Mouse (Mus musculus) MEL (cell line): Measurements from ENCODE around the gene Gm42417. TPM values are rescaled to one million over a fixed set of nuclear protein-coding genes. Genes with fewer than 3 reads are reported as not detected.
A peak's percentile ranks its signal among the peaks of the same experiment; 100 is the strongest.

Experiments
- DNase-seq: peaks from one replicate; pipeline ENCODE4 v3.0.0; 2011; ENCODE audit warnings: low read depth, low spot score
- H3K27ac ChIP-seq: 2 replicates; pipeline ENCODE4 v1.5.1; 2012; ENCODE audit warnings: low read depth, mild to moderate bottlenecking, control low read depth, low read length, moderate library complexity; ENCODE audit not compliant: control insufficient read depth
- H3K27me3 ChIP-seq, 2 experiments: fragments of 150-350 bp in 1 of 2; sonication (generic) in 1 of 2; 2 replicates each; pipeline ENCODE4 v1.6.1; 2012; ENCODE audit warnings: low read length in 2 of 2, mild to moderate bottlenecking in 2 of 2, improper control_type of control experiment in 1 of 2, moderate library complexity in 1 of 2; ENCODE audit not compliant: insufficient read depth in 2 of 2, control insufficient read depth in 1 of 2
- H3K36me3 ChIP-seq, 2 experiments: 2 replicates each; pipeline ENCODE4 v1.6.1; 2012 to 2014; ENCODE audit warnings: low read length in 2 of 2, improper control_type of control experiment in 1 of 2, inconsistent platforms in 1 of 2, mild to moderate bottlenecking in 1 of 2; ENCODE audit not compliant: insufficient read depth in 2 of 2, control insufficient read depth in 1 of 2
- H3K4me1 ChIP-seq, 2 experiments: fragments of 150-350 bp in 1 of 2; sonication (generic) in 1 of 2; 2 replicates each; pipeline ENCODE4 v1.6.1; 2012; ENCODE audit warnings: low read length in 2 of 2, improper control_type of control experiment in 1 of 2, mild to moderate bottlenecking in 1 of 2; ENCODE audit not compliant: insufficient read depth in 2 of 2, control insufficient read depth in 1 of 2
- H3K4me3 ChIP-seq, 2 experiments: fragments of 150-350 bp in 1 of 2; sonication (generic) in 1 of 2; 2 replicates each; pipeline ENCODE4 v1.5.1; 2012; ENCODE audit warnings: low read depth in 2 of 2, low read length in 2 of 2, mild to moderate bottlenecking in 2 of 2, moderate library complexity in 2 of 2, control low read depth in 1 of 2, improper control_type of control experiment in 1 of 2; ENCODE audit not compliant: control insufficient read depth in 1 of 2, insufficient read depth in 1 of 2
- H3K79me2 ChIP-seq: 2 replicates; pipeline ENCODE4 v1.6.1; 2012; ENCODE audit warnings: mild to moderate bottlenecking, low read length, moderate library complexity; ENCODE audit not compliant: control insufficient read depth, poor library complexity, insufficient read depth
- H3K9ac ChIP-seq: 2 replicates; pipeline ENCODE4 v1.6.1; 2012; ENCODE audit warnings: low read depth, mild to moderate bottlenecking, control low read depth, low read length, moderate library complexity; ENCODE audit not compliant: control insufficient read depth, poor library complexity, severe bottlenecking
- H3K9me3 ChIP-seq: fragments of 150-350 bp; sonication (generic); replicated peaks from 2 replicates; pipeline ENCODE4 v1.6.1; 2012; ENCODE audit warnings: mild to moderate bottlenecking, low read length, improper control_type of control experiment, moderate library complexity; ENCODE audit not compliant: insufficient read depth
- BHLHE40 ChIP-seq: IDR thresholded peaks from 2 replicates; pipeline ENCODE4 v1.6.1; 2012; ENCODE audit warnings: low read depth, mild to moderate bottlenecking, inconsistent platforms, low read length, improper control_type of control experiment, borderline replicate concordance
- CHD2 ChIP-seq: IDR thresholded peaks from 2 replicates; pipeline ENCODE4 v1.6.1; 2011; ENCODE audit warnings: low read length, improper control_type of control experiment
- CTCF ChIP-seq, 3 experiments: IDR thresholded peaks in 2 of 3; conservative IDR thresholded peaks in 1 of 3; 2 replicates each; pipeline ENCODE4 v1.5.1; 2011 to 2012; ENCODE audit warnings: low read length in 3 of 3, low read depth in 2 of 3, mild to moderate bottlenecking in 2 of 3, improper control_type of control experiment in 1 of 3, inconsistent platforms in 1 of 3, mixed read lengths in 1 of 3, moderate library complexity in 1 of 3; ENCODE audit not compliant: control insufficient read depth in 1 of 3, insufficient read depth in 1 of 3, poor library complexity in 1 of 3, severe bottlenecking in 1 of 3
- E2F4 ChIP-seq: IDR thresholded peaks from 2 replicates; pipeline ENCODE4 v1.6.1; 2011; ENCODE audit warnings: low read depth, low read length, improper control_type of control experiment, borderline replicate concordance
- ELF1 ChIP-seq: IDR thresholded peaks from 2 replicates; pipeline ENCODE4 v1.6.1; 2014; ENCODE audit warnings: low read depth, mild to moderate bottlenecking, inconsistent platforms, low read length, improper control_type of control experiment, moderate library complexity
- GATA1 ChIP-seq: IDR thresholded peaks from 2 replicates; pipeline ENCODE4 v1.6.1; 2011; ENCODE audit warnings: low read depth, low read length, improper control_type of control experiment
- HCFC1 ChIP-seq: IDR thresholded peaks from 2 replicates; pipeline ENCODE4 v1.6.1; 2012; ENCODE audit warnings: low read depth, mild to moderate bottlenecking, inconsistent platforms, low read length, improper control_type of control experiment, moderate library complexity
- JUND ChIP-seq: IDR thresholded peaks from 2 replicates; pipeline ENCODE4 v1.6.1; 2011; ENCODE audit warnings: low read depth, mild to moderate bottlenecking, improper control_type of control experiment, low read length
- MAFK ChIP-seq: IDR thresholded peaks from 2 replicates; pipeline ENCODE4 v1.6.1; 2011; ENCODE audit warnings: low read depth, mild to moderate bottlenecking, low read length, improper control_type of control experiment, borderline replicate concordance
- MAX ChIP-seq: IDR thresholded peaks from 2 replicates; pipeline ENCODE4 v1.6.1; 2011; ENCODE audit warnings: low read length, improper control_type of control experiment
- MAZ ChIP-seq: IDR thresholded peaks from 2 replicates; pipeline ENCODE4 v1.6.1; 2012; ENCODE audit warnings: low read depth, mild to moderate bottlenecking, inconsistent platforms, low read length, improper control_type of control experiment
- MEF2A ChIP-seq: IDR thresholded peaks from 2 replicates; pipeline ENCODE4 v1.6.1; 2014; ENCODE audit warnings: low read depth, mild to moderate bottlenecking, inconsistent platforms, low read length, improper control_type of control experiment; ENCODE audit not compliant: poor library complexity, insufficient replicate concordance, severe bottlenecking; ENCODE audit errors: extremely low read depth
- MXI1 ChIP-seq: IDR thresholded peaks from 2 replicates; pipeline ENCODE4 v1.6.1; 2011; ENCODE audit warnings: mild to moderate bottlenecking, low read depth, low read length, improper control_type of control experiment
- MYB ChIP-seq: IDR thresholded peaks from 2 replicates; pipeline ENCODE4 v1.6.1; 2011; ENCODE audit warnings: mild to moderate bottlenecking, low read depth, low read length, improper control_type of control experiment
- MYC ChIP-seq: IDR thresholded peaks from 2 replicates; pipeline ENCODE4 v1.6.1; 2011; ENCODE audit warnings: low read depth, mild to moderate bottlenecking, low read length, improper control_type of control experiment, moderate library complexity
- POLR2AphosphoS2 ChIP-seq: IDR thresholded peaks from 2 replicates; pipeline ENCODE4 v1.6.1; 2011; ENCODE audit warnings: low read length, improper control_type of control experiment
- POLR2AphosphoS5 ChIP-seq: IDR thresholded peaks from 2 replicates; pipeline ENCODE4 v1.6.1; 2012; ENCODE audit warnings: low read depth, borderline replicate concordance, mild to moderate bottlenecking, inconsistent platforms, low read length, moderate library complexity, mixed read lengths
- RCOR1 ChIP-seq: IDR thresholded peaks from 2 replicates; pipeline ENCODE4 v1.6.1; 2012; ENCODE audit warnings: low read depth, mild to moderate bottlenecking, inconsistent platforms, low read length, improper control_type of control experiment
- SIN3A ChIP-seq: IDR thresholded peaks from 2 replicates; pipeline ENCODE4 v1.6.1; 2012; ENCODE audit warnings: low read length, improper control_type of control experiment, inconsistent platforms
- SMC3 ChIP-seq: IDR thresholded peaks from 2 replicates; pipeline ENCODE4 v1.6.1; 2011; ENCODE audit warnings: low read depth, low read length, improper control_type of control experiment
- TBP ChIP-seq: IDR thresholded peaks from 2 replicates; pipeline ENCODE4 v1.8.0; 2011; ENCODE audit warnings: low read depth, low read length, improper control_type of control experiment
- TCF12 ChIP-seq: IDR thresholded peaks from 2 replicates; pipeline ENCODE4 v1.6.1; 2014; ENCODE audit warnings: low read depth, mild to moderate bottlenecking, inconsistent platforms, low read length, improper control_type of control experiment, moderate library complexity
- USF2 ChIP-seq, 2 experiments: IDR thresholded peaks; 2 replicates each; pipeline ENCODE4 v1.6.1; 2011 to 2012; ENCODE audit warnings: improper control_type of control experiment in 2 of 2, low read length in 2 of 2, borderline replicate concordance in 1 of 2, inconsistent platforms in 1 of 2, low read depth in 1 of 2, mild to moderate bottlenecking in 1 of 2; ENCODE audit not compliant: insufficient read depth in 1 of 2
- ZC3H11A ChIP-seq: IDR thresholded peaks from 2 replicates; pipeline ENCODE4 v1.6.1; 2012; ENCODE audit warnings: low read depth, mild to moderate bottlenecking, inconsistent platforms, low read length, improper control_type of control experiment
- ZKSCAN1 ChIP-seq: IDR thresholded peaks from 2 replicates; pipeline ENCODE4 v1.6.1; 2012; ENCODE audit warnings: low read depth, mild to moderate bottlenecking, inconsistent platforms, low read length, improper control_type of control experiment, moderate library complexity
- ZNF384 ChIP-seq: IDR thresholded peaks from 2 replicates; pipeline ENCODE4 v1.6.1; 2012; ENCODE audit warnings: low read depth, mild to moderate bottlenecking, inconsistent platforms, low read length, improper control_type of control experiment
- polyA plus RNA-seq, 2 experiments: library from polyadenylated mRNA; stranded (reverse) in 1 of 2; unstranded in 1 of 2; fragments of >175 nt in 1 of 2; fragments of >200 nt in 1 of 2; gene quantifications; 2 replicates each; pipeline versions ENCODE4 v1.2.1 to v1.2.4; 2012; ENCODE audit warnings: low replicate concordance in 2 of 2, low read depth in 1 of 2; ENCODE audit not compliant: insufficient read length in 2 of 2, insufficient read depth in 1 of 2, missing spikeins in 1 of 2
- total RNA-seq: library from RNA; depleted of rRNA; stranded (reverse); fragments of 300-350 nt; gene quantifications from 2 replicates; pipeline ENCODE4 v1.2.3, GENCODE M21; 2012

The Gm42417 gene
- total and polyA plus RNA-seq, 3 experiments: 0.74 TPM; not detected in 2

DNA sequence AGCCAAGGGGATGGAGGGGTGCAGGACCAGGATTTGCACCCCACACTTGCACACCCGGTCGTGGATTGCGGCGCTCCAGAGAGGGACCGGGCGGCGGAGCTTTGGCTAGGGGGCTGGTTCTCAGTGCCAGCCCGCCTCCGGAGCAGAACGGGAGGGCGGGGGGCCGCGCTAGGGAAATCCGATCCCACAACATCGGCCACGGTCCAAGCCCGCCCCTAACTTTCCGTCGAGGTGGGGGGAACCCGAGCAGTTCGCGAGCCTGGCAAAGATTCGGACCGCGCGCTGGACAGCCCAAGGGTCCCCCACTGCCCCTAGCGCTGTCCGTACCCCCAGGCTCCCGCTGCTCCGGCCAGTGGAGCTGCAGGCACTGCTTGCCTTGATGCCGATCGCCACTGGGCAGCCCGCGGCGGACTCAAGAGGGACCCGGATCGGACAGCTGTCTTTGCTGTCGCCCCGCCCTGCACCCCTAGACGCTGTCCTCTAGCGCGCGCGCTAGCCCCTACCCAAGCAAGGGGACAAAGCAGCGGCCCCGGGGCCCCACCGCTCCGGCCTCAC lies 18.3 kb upstream of the Gm42417 start (continued):
- TF ChIP-seq ZC3H11A: no peak

DNA sequence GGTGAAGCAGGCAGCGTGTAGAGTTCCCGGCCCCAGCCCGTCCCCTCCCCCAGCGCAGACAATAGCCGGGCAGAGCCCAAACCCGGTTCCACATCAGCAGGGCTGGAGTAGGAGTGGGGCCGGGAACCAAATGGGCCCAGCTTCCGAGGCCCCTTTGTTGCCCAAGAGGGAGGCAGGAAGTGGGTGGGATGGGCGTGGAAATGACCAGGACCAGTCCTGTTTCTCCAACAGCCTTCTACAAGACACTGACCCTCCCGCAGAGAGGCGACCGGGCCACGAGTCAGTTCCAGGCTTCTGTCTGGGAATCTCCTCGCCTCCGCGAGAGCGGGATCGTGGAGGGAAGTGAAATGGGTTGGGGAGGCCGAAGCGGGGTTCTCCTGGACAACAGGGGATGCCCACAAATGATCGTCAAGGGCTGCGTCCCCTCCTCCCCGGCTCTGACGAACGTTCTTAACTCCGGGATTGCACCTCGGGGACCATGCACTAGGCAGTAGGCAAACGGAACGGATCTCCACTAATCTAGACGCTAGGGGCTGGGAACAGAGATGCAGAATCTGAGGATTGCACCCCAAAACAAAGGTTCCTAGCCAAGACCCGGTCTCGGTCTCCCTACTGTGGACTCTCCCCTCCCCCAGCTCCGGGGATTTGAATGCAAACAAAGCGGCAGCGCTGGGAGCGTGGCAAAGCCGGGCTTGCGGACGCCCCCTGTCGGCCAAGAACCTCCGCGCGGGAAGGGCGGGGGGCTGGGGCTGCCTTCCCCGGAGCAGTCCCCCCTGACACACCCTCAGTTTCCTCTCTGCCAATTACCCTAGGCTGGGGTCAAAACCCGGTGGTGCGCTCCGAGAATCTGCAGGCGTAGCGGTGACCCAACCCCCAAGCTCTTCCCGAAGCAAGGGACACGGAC lies 17.6 kb upstream of the Gm42417 start:
- Histone ChIP-seq H3K4me3 (peak overlapping the region; percentile 70 to 78), H3K4me1 (peaks cover 0 to 2% of the 10 kb centered on the region in 2 experiments; a peak in 2 of 4 replicates), H3K9me3 (no peaks in the 10 kb centered on the region), H3K27me3 (peaks cover 13% of the 10 kb centered on the region in 2 experiments), H3K79me2 (no peaks in the 10 kb centered on the region; the same call in 1 of the 2 replicates), H3K36me3 (no peaks in the 10 kb centered on the region), H3K9ac (peak overlapping the region; percentile 80), H3K27ac (no peak overlapping the region)
- DNase-seq: peak; percentile 83
- peak; percentile 73; the same call in 1 of the 2 replicates for TF ChIP-seq MXI1
- peak; percentile 55 to 93 (median 74) for TF ChIP-seq CTCF (IDR thresholded peaks at IDR 0.05 in 2 of 3, conservative IDR thresholded peaks at IDR 0.05 in 1 of 3; ENCODE audit: control insufficient read depth in 1 of 3, insufficient read depth in 1 of 3, low read depth in 2 of 3, low read length in 3 of 3, poor library complexity in 1 of 3, severe bottlenecking in 1 of 3)
- TF ChIP-seq TBP: 0 out of 2 replicates have a peak, but pooled peaks have one; percentile 15
- peak; percentile 76 for TF ChIP-seq CHD2
- peak; percentile 48 for TF ChIP-seq HCFC1
- TF ChIP-seq TCF12: peak; percentile 24; the same call in 1 of the 2 replicates
- no peak for TF ChIP-seq JUND
- 0 out of 2 replicates have a peak, but pooled peaks have one; percentile 28 for TF ChIP-seq MYC
- peak; percentile 47 for TF ChIP-seq SIN3A
- peak; percentile 29 for TF ChIP-seq MAX
- TF ChIP-seq ZC3H11A: no peak
- peak; percentile 97 for TF ChIP-seq MAZ
- TF ChIP-seq SMC3: peak; percentile 7; the same call in 1 of the 2 replicates
- TF ChIP-seq ELF1: no peak

DNA sequence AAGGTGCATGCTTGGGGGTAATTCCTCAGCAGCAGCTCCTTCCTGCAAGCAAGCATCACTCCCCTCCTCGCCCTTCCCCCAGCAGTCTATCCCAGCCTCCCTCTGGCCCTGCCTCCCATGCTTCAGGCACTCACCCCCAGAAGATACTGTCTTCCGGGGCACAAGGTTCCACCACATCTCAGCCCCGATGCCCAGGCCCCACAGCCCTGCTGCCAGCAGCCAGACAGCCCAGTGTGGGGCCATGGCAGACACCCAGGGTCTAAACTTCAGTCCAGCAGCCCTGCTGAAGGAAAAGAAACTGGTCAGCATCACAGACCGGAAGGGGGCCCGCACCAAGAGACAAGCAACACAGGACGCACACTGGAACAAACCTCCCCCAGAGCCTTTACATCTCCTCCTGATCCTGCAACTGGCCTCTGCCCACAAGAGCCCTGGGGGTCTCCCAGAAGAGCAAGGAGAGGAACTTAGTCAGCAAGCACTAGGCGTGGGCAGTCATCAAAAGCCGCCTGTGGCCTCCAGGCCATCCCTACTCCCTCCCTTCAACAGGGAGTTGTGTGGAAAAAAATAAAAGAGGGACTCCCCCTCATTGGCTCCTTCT lies 16.7 kb upstream of the Gm42417 start:
- no peaks in the 10 kb centered on the region; the same call in 1 of the 2 replicates for H3K79me2 ChIP-seq
- H3K4me3 ChIP-seq: peak overlapping the region; percentile 70 to 78
- H3K36me3 ChIP-seq: no peaks in the 10 kb centered on the region
- H3K9me3 ChIP-seq: no peaks in the 10 kb centered on the region
- peak overlapping the region; percentile 80 for H3K9ac ChIP-seq
- H3K27me3 ChIP-seq: peaks cover 13% of the 10 kb centered on the region in 2 experiments
- peak; percentile 16 for DNase-seq
- H3K27ac ChIP-seq: no peak overlapping the region
- H3K4me1 ChIP-seq: no peaks in the 10 kb centered on the region; a peak in 1 of 4 replicates
- no peak for TF ChIP-seq ELF1
- no peak for TF ChIP-seq POLR2AphosphoS5
- TF ChIP-seq MYB: no peak
- no peak for TF ChIP-seq ZKSCAN1
- no peak for TF ChIP-seq E2F4
- TF ChIP-seq POLR2AphosphoS2: no peak
- TF ChIP-seq BHLHE40: no peak
- TF ChIP-seq SMC3: no peak
- no peak for TF ChIP-seq MAFK
- TF ChIP-seq CHD2: no peak
- no peak for TF ChIP-seq RCOR1
- no peak for TF ChIP-seq MEF2A
- no peak for TF ChIP-seq USF2 (IDR thresholded peaks at IDR 0.05; ENCODE audit: borderline replicate concordance in 1 of 2, insufficient read depth in 1 of 2, low read depth in 1 of 2, low read length in 2 of 2)
- no peak for TF ChIP-seq GATA1
- no peak for TF ChIP-seq ZNF384
